In the genomic region with DNA sequence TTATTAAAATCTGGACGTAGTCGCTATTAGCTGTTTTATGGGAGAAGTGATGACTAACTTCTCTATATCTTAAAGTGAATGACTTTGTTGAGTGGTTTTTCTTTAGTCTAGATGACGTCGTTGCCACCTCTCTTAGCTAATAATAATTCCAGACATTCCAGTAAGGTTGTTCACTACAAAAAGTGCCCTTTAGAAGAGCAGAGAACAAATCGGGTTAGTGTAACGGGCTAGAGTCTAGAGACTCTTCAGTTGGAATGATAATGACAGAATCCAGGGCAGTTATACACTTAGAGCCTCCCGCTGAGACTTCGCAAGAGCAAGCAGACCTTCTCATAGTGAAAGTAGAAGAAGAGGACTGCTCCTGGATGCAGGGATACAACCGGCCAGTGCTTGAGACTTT, we compare ENCODE assay signal across 8 mouse cellular contexts. TPM values are rescaled to one million over a fixed set of nuclear protein-coding genes. Genes with fewer than 3 reads are reported as not detected.
A peak's percentile ranks its signal among the peaks of the same experiment; 100 is the strongest.
DNase-seq lines count a peak whose midpoint lies in the region; ATAC-seq and TF ChIP-seq lines count a peak whose summit lies in the region.

No protein-coding gene starts in this region.

- H3K36me3 ChIP-seq in embryonic facial prominence, embryonic 14.5 days (ENCODE audit: control insufficient read depth, insufficient read depth, low read length), result peaks cover 25% of the 10 kb centered on the region
- peaks cover 4% of the 10 kb centered on the region; the same call in 1 of the 2 replicates for H3K36me3 ChIP-seq in limb, embryonic 11.5 days (ENCODE audit: control insufficient read depth, insufficient read depth, low read length)
- H3K36me3 ChIP-seq in neural tube, embryonic 13.5 days, result peaks cover 24% of the 10 kb centered on the region

- peak overlapping the region; percentile 64 for H3K4me2 ChIP-seq in embryonic facial prominence, embryonic 14.5 days (ENCODE audit: low read depth, low read length)
- peak overlapping the region; percentile 30 for H3K4me2 ChIP-seq in limb, embryonic 11.5 days (ENCODE audit: low read depth, severe bottlenecking)
- H3K4me2 ChIP-seq in neural tube, embryonic 13.5 days, result peak overlapping the region; percentile 62

- peak overlapping the region; percentile 66 for H3K9ac ChIP-seq in embryonic facial prominence, embryonic 14.5 days (ENCODE audit: low read depth, low read length)
- H3K9ac ChIP-seq in limb, embryonic 11.5 days (ENCODE audit: low read length), result no peak overlapping the region
- H3K9ac ChIP-seq in neural tube, embryonic 13.5 days, result peak overlapping the region; percentile 70

- H3K27ac ChIP-seq in left cerebral cortex, adult 2 months, result no peak overlapping the region; the same call in 1 of the 2 replicates
- H3K27ac ChIP-seq in embryonic facial prominence, embryonic 14.5 days (replicated peaks; ENCODE audit: low read depth, low read length), result peak overlapping the region; percentile 76; the same call in 1 of the 2 replicates
- no peak overlapping the region for H3K27ac ChIP-seq in limb, embryonic 11.5 days (replicated peaks; ENCODE audit: low read depth, low read length)
- no peak overlapping the region for H3K27ac ChIP-seq in neural tube, embryonic 13.5 days (replicated peaks)

- H3K4me3 ChIP-seq in left cerebral cortex, adult 2 months, result peak overlapping the region; percentile 74
- H3K4me3 ChIP-seq in embryonic facial prominence, embryonic 14.5 days (ENCODE audit: low read depth, low read length), result peak overlapping the region; percentile 57
- H3K4me3 ChIP-seq in limb, embryonic 11.5 days (ENCODE audit: low read depth, low read length), result peak overlapping the region; percentile 42
- peak overlapping the region; percentile 52 for H3K4me3 ChIP-seq in neural tube, embryonic 13.5 days

- peaks cover 17% of the 10 kb centered on the region for H3K4me1 ChIP-seq in embryonic facial prominence, embryonic 14.5 days (ENCODE audit: control insufficient read depth, insufficient read depth, low read length)
- peaks cover 7% of the 10 kb centered on the region for H3K4me1 ChIP-seq in limb, embryonic 11.5 days (ENCODE audit: control insufficient read depth, insufficient read depth, low read length)
- H3K4me1 ChIP-seq in neural tube, embryonic 13.5 days (replicated peaks), result peaks cover 26% of the 10 kb centered on the region

- H3K9me3 ChIP-seq in embryonic facial prominence, embryonic 14.5 days (ENCODE audit: control insufficient read depth, low read length), result no peaks in the 10 kb centered on the region
- H3K9me3 ChIP-seq in limb, embryonic 11.5 days (ENCODE audit: control insufficient read depth, low read length), result no peaks in the 10 kb centered on the region
- H3K9me3 ChIP-seq in neural tube, embryonic 13.5 days, result no peaks in the 10 kb centered on the region

- no peaks in the 10 kb centered on the region for H3K27me3 ChIP-seq in embryonic facial prominence, embryonic 14.5 days (replicated peaks; ENCODE audit: control insufficient read depth, insufficient read depth, low read length)
- H3K27me3 ChIP-seq in limb, embryonic 11.5 days (ENCODE audit: control insufficient read depth, insufficient read depth, low read length), result no peaks in the 10 kb centered on the region
- no peaks in the 10 kb centered on the region for H3K27me3 ChIP-seq in neural tube, embryonic 13.5 days

- intact Hi-C loops in left cerebral cortex, adult 2 months (cut with DNase I), result no loop called here

- 17% methylated on average over 9 of the region's 9 CpGs for WGBS in embryonic facial prominence, embryonic 14.5 days
- WGBS in limb, embryonic 11.5 days, result 22% methylated on average over 9 of the region's 9 CpGs
- WGBS in neural tube, embryonic 13.5 days, result 18% methylated on average over 9 of the region's 9 CpGs

- no peak for TF ChIP-seq CTCF in left cerebral cortex, adult 2 months (IDR thresholded peaks at IDR 0.05)

- ATAC-seq in embryonic facial prominence, embryonic 14.5 days (ENCODE audit: low read depth), result no peak
- ATAC-seq in limb, embryonic 11.5 days (ENCODE audit: insufficient number of reproducible peaks, low FRiP score, low TSS enrichment, low read depth), result no peak
- no peak for ATAC-seq in neural tube, embryonic 13.5 days (ENCODE audit: low read depth)

- DNase-seq in left cerebral cortex, adult 2 months (ENCODE audit: extremely low spot score in 1 of 2, low spot score in 2 of 2), result no peak
- DNase-seq in left cerebral cortex, adult 9 months (ENCODE audit: low spot score in 2 of 2), result no peak
- no peak for DNase-seq in embryonic facial prominence, embryonic 14.5 days (ENCODE audit: low spot score)
- DNase-seq in limb, embryonic 11.5 days (ENCODE audit: low spot score), result no peak
- DNase-seq in left cerebral cortex, adult 8-10 months (ENCODE audit: low spot score in 2 of 2), result no peak
- no peak for DNase-seq in thymus, postnatal 36 days
- DNase-seq in layer of hippocampus, postnatal 10 days (ENCODE audit: low spot score in 2 of 2), result no peak

RNA-seq across cellular contexts. Expression of a gene that starts 0.7 kb away (rescaled TPM):
- 10 to 100 TPM; 10.8 to 11.0 TPM for total RNA-seq in left cerebral cortex, adult 2 months (2021)
- polyA plus RNA-seq in embryonic facial prominence, embryonic 14.5 days (2014; fragmentation: Nextera tagmentation; extraction: Ambion mirVana), result 13.4 and 14.0 TPM in 2 replicates
- 21.2 and 23.6 TPM in 2 replicates for polyA plus RNA-seq in limb, embryonic 11.5 days (2014; fragmentation: Nextera tagmentation; extraction: Ambion mirVana)
- 15.3 and 17.2 TPM in 2 replicates for polyA plus RNA-seq in neural tube, embryonic 13.5 days (2015; fragmentation: Nextera tagmentation; extraction: Ambion mirVana)
- total RNA-seq in left cerebral cortex, adult 8-10 months (2022), result 10 to 100 TPM; 10.4 to 12.2 (median 10.9) TPM
- total RNA-seq in layer of hippocampus, postnatal 10 days (2021), result 10 to 100 TPM; 14.3 to 14.8 TPM

RNA-seq across cellular contexts. Expression of a gene that starts 3.4 kb away (rescaled TPM):
- 10 to 100 TPM; 13.4 to 14.1 TPM for total RNA-seq in left cerebral cortex, adult 2 months (2021)
- polyA plus RNA-seq in embryonic facial prominence, embryonic 14.5 days (2014; fragmentation: Nextera tagmentation; extraction: Ambion mirVana), result 6.6 and 9.3 TPM in 2 replicates
- polyA plus RNA-seq in limb, embryonic 11.5 days (2014; fragmentation: Nextera tagmentation; extraction: Ambion mirVana), result 5.9 and 8.4 TPM in 2 replicates
- 13.6 and 14.6 TPM in 2 replicates for polyA plus RNA-seq in neural tube, embryonic 13.5 days (2015; fragmentation: Nextera tagmentation; extraction: Ambion mirVana)
- total RNA-seq in left cerebral cortex, adult 8-10 months (2022), result 10 to 100 TPM; 13.3 to 14.3 (median 14.0) TPM
- 1 to 10 TPM; 9.4 to 9.9 TPM for total RNA-seq in layer of hippocampus, postnatal 10 days (2021)

RNA-seq across cellular contexts. Expression of a gene that starts 13.2 kb away (rescaled TPM):
- 100 to 1,000 TPM; 217 to 220 TPM for total RNA-seq in left cerebral cortex, adult 2 months (2021)
- 511 and 592 TPM in 2 replicates for polyA plus RNA-seq in embryonic facial prominence, embryonic 14.5 days (2014; fragmentation: Nextera tagmentation; extraction: Ambion mirVana)
- 568 and 582 TPM in 2 replicates for polyA plus RNA-seq in limb, embryonic 11.5 days (2014; fragmentation: Nextera tagmentation; extraction: Ambion mirVana)
- polyA plus RNA-seq in neural tube, embryonic 13.5 days (2015; fragmentation: Nextera tagmentation; extraction: Ambion mirVana), result 763 and 785 TPM in 2 replicates
- 100 to 1,000 TPM; 243 to 395 (median 326) TPM for total RNA-seq in left cerebral cortex, adult 8-10 months (2022)
- total RNA-seq in layer of hippocampus, postnatal 10 days (2021), result 100 to 1,000 TPM; 318 to 327 TPM

RNA-seq across cellular contexts. Expression of a gene that starts 26.5 kb away (rescaled TPM):
- 10 to 100 TPM; 33.1 to 34.2 TPM for total RNA-seq in left cerebral cortex, adult 2 months (2021)
- polyA plus RNA-seq in embryonic facial prominence, embryonic 14.5 days (2014; fragmentation: Nextera tagmentation; extraction: Ambion mirVana), result 37.2 and 38.1 TPM in 2 replicates
- polyA plus RNA-seq in limb, embryonic 11.5 days (2014; fragmentation: Nextera tagmentation; extraction: Ambion mirVana), result 34.4 and 37.8 TPM in 2 replicates
- 35.3 and 41.2 TPM in 2 replicates for polyA plus RNA-seq in neural tube, embryonic 13.5 days (2015; fragmentation: Nextera tagmentation; extraction: Ambion mirVana)
- 10 to 100 TPM; 31.6 to 35.8 (median 31.9) TPM for total RNA-seq in left cerebral cortex, adult 8-10 months (2022)
- total RNA-seq in layer of hippocampus, postnatal 10 days (2021), result 10 to 100 TPM; 24.5 to 25.4 TPM

RNA-seq across cellular contexts. Expression of a gene that starts 38.0 kb away (rescaled TPM):
- total RNA-seq in left cerebral cortex, adult 2 months (2021), result 10 to 100 TPM; 25.6 to 26.0 TPM
- polyA plus RNA-seq in embryonic facial prominence, embryonic 14.5 days (2014; fragmentation: Nextera tagmentation; extraction: Ambion mirVana), result 25.1 and 26.5 TPM in 2 replicates
- 39.8 and 40.6 TPM in 2 replicates for polyA plus RNA-seq in limb, embryonic 11.5 days (2014; fragmentation: Nextera tagmentation; extraction: Ambion mirVana)
- polyA plus RNA-seq in neural tube, embryonic 13.5 days (2015; fragmentation: Nextera tagmentation; extraction: Ambion mirVana), result 47.7 and 48.9 TPM in 2 replicates
- 10 to 100 TPM; 19.2 to 25.9 (median 22.6) TPM for total RNA-seq in left cerebral cortex, adult 8-10 months (2022)
- 10 to 100 TPM; 29.7 to 30.5 TPM for total RNA-seq in layer of hippocampus, postnatal 10 days (2021)
